Mouse (Mus musculus) C2C12 (cell line): ENCODE results near the gene Cplx3. TPM values are rescaled to one million over a fixed set of nuclear protein-coding genes. Genes with fewer than 3 reads are reported as not detected.

Experiments
- H3K27me3 ChIP-seq: one replicate; pipeline ENCODE4 v1.6.1; 2011; ENCODE audit not compliant: control insufficient read depth, insufficient read depth, insufficient read length
- H3K36me3 ChIP-seq: one replicate; pipeline ENCODE4 v1.6.1; 2011; ENCODE audit not compliant: control insufficient read depth, insufficient read depth
- H3K4me3 ChIP-seq: one replicate; pipeline ENCODE4 v1.5.1; 2011; ENCODE audit warnings: mild to moderate bottlenecking, control low read depth; ENCODE audit not compliant: poor library complexity, insufficient read depth, severe bottlenecking
- H3K79me2 ChIP-seq: one replicate; pipeline ENCODE4 v1.6.1; 2011; ENCODE audit not compliant: control insufficient read depth, insufficient read depth
- H3K79me3 ChIP-seq: one replicate; pipeline ENCODE4 v1.6.1; 2011; ENCODE audit warnings: low read depth, control low read depth
- H3ac ChIP-seq: one replicate; pipeline ENCODE3; 2011; ENCODE audit warnings: low read depth; ENCODE audit not compliant: control insufficient read depth, insufficient read length
- CEBPB ChIP-seq: IDR thresholded peaks from one replicate; pipeline ENCODE4 v1.6.1; 2011; ENCODE audit warnings: low read depth, mild to moderate bottlenecking, control low read depth, moderate library complexity
- CTCF ChIP-seq: IDR thresholded peaks from one replicate; pipeline ENCODE4 v1.5.1; 2011; ENCODE audit not compliant: control insufficient read depth, insufficient read depth, insufficient read length
- FOSL1 ChIP-seq: IDR thresholded peaks from one replicate; pipeline ENCODE4 v1.8.0; 2011; ENCODE audit warnings: mild to moderate bottlenecking, low read length; ENCODE audit not compliant: poor library complexity, insufficient read depth, severe bottlenecking
- MAX ChIP-seq: IDR thresholded peaks from one replicate; pipeline ENCODE4 v1.6.1; 2011; ENCODE audit warnings: mild to moderate bottlenecking, control low read depth
- MYOD1 ChIP-seq: IDR thresholded peaks from one replicate; pipeline ENCODE4 v1.6.1; 2011; ENCODE audit warnings: low read depth; ENCODE audit not compliant: control insufficient read depth, insufficient read length
- MYOG ChIP-seq: IDR thresholded peaks from one replicate; pipeline ENCODE4 v1.6.1; 2011; ENCODE audit not compliant: control insufficient read depth, insufficient read length; ENCODE audit errors: extremely low read depth
- USF1 ChIP-seq: IDR thresholded peaks from one replicate; pipeline ENCODE4 v1.6.1; 2011; ENCODE audit warnings: low read depth, mild to moderate bottlenecking, control low read depth, moderate library complexity
- polyA plus RNA-seq: library from polyadenylated mRNA; unstranded; fragments of >200 nt; fragmentation: generic; extraction: Trizol; gene quantifications from one replicate; pipeline ENCODE4 v1.2.1, GENCODE M21; 2012; ENCODE audit warnings: missing spikeins

The Cplx3 gene
- polyA plus RNA-seq, 1 experiment = 0.06 TPM

DNA sequence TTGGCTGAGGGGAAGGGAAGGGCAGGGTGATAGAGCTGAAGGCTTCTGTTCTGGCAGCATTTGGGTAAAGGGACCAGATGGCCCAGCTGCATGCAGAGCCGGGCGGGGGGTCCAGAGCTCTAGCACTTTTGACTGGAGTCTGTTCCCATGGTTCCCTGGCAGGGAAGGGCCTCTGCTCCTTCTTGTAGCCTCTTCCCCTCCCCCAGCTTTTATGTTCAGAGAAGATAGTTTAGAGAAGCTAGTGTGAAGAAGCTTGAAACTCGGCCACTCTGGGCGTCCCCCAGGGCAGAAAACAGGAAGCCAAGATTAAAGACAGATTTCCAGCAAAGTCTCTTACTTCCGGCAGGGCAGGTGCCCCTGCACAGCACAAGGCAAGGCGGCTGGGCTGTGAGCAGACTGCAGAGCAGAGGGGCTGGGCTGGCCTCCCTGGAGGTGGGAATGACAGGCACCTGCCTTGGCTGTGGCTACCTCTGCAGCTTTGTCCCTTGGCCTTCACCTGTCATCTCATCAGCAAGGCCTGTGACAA lies 44.8 kb upstream of the Cplx3 start:
- Histone ChIP-seq H3K4me3 (no peak overlapping the region), H3K79me3 (no peaks in the 10 kb centered on the region), H3K27me3 (no peaks in the 10 kb centered on the region), H3ac (no peak overlapping the region), H3K36me3 (no peaks in the 10 kb centered on the region), H3K79me2 (no peaks in the 10 kb centered on the region)
- TF ChIP-seq FOSL1 (no peak), MAX (no peak), CEBPB (no peak), USF1 (no peak), MYOG (no peak), CTCF (no peak), MYOD1 (no peak)

DNA sequence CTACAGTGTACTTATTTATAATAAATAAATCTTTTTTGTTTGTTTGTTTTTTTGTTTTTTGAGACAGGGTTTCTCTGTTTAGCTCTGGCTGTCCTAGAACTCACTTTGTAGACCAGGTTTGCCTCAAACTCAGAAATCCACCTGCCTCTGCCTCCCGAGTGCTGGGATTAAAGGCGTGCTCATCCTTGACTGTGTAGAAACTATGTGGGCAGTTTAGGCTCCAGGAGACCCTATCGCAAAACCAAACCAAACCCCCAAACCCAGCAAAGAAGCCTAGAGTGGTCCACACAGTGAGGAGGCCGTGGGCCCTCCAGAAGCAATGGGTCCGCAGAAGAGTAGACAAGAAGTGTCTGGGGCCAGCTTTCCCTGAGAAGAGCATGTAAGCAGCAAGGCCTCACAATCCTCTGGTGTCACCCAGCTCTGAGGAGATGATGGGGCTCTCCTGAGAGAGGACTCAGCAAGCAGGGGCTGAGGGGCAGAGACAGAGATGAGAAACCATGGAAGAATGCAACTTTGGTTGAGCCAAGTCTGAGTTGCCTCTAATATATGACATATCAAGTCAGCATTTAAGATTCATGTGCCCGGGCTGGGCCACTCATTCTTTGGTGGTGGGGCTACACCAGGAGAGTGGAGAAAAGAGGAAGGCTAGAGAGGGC lies 44.2 kb upstream of the Cplx3 start:
- Histone ChIP-seq H3K4me3 (no peak overlapping the region), H3K79me3 (no peaks in the 10 kb centered on the region), H3ac (no peak overlapping the region), H3K27me3 (no peaks in the 10 kb centered on the region), H3K79me2 (peaks cover 1% of the 10 kb centered on the region), H3K36me3 (no peaks in the 10 kb centered on the region)
- no peak for TF ChIP-seq MAX
- TF ChIP-seq MYOG = no peak
- TF ChIP-seq CEBPB = no peak
- no peak for TF ChIP-seq CTCF
- no peak for TF ChIP-seq FOSL1
- no peak for TF ChIP-seq MYOD1

DNA sequence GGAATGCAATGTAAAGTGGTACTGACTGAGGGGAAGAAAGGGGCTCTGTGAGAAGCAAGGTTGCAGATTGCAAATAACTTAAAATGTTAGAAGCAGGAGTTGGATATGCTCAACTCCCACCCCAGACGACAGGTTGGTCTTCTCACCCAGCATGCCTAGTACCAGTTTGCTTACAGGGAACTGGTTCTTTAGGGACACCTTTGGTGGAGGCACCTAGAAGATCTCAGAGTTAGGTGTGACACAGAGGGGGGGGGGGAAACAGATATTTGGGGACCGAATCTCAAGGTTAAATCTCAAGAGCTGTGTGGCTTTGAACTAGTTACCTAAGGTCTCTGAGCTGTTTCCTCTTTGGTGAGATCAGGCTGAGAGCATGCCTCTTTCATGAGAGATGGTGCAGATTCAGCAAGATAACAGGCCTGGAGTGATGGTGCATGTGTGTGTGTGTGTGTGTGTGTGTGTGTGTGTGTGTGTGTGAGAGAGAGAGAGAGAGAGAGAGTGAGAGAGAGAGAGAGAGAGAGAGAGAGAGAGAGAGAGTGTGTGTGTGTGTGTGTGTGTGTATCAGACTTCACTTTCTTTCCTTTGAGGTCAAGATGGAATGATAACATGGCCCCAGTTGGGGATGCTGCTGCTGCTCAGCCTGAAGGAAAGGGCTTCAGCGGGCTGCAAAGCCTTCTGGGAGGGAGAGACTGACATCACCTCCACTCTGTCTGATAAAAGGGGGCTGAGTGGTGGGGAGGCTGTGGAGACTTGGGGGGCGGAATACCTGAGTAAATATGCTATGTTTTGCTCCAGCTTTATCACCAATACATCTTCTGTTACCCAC lies 41.4 kb upstream of the Cplx3 start:
- Histone ChIP-seq H3ac (no peak overlapping the region), H3K79me2 (peaks cover 29% of the 10 kb centered on the region)
- TF ChIP-seq CTCF (no peak), MYOD1 (no peak), MYOG (no peak), USF1 (no peak), FOSL1 (no peak), CEBPB (no peak)

DNA sequence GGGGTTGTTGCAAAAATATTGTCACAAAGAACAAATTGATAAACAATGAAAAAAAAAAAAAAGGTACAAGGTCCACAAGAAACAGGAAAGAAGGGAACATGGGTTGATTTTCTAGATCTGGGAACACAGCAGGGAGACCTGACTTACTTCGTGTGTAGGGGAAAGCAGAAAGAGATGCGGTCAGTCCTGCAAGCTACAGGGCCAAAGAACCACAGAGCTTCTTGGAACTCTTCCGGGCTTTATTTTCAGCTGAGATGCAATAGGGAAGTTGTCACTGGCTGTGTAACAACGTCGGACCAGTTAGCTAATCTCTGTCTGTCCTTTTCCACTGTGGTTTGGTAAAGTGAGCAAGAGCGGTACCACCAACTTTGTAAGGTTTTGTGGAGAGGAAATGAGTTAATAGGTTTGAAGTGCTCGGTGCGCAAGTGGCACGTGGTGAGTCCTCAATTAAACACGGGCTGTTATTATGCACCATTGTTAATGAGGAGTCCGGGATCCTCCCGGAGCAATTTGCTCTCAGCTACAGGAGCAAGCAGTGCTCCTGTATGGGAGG lies 40.5 kb upstream of the Cplx3 start:
- H3K4me3 ChIP-seq = no peak overlapping the region
- peaks cover 37% of the 10 kb centered on the region for H3K79me2 ChIP-seq
- peaks cover 33% of the 10 kb centered on the region for H3K79me3 ChIP-seq
- no peak overlapping the region for H3ac ChIP-seq
- H3K27me3 ChIP-seq = no peaks in the 10 kb centered on the region
- TF ChIP-seq CEBPB (no peak), USF1 (no peak), MYOG (no peak), FOSL1 (no peak), MAX (no peak), CTCF (no peak), MYOD1 (no peak)
- peaks cover 5% of the 10 kb centered on the region for H3K36me3 ChIP-seq

More for the DNA sequence above, 41.4 kb upstream of the Cplx3 start:
- H3K79me3 ChIP-seq = peaks cover 25% of the 10 kb centered on the region
- H3K27me3 ChIP-seq = no peaks in the 10 kb centered on the region
- H3K4me3 ChIP-seq = no peak overlapping the region
- H3K36me3 ChIP-seq = no peaks in the 10 kb centered on the region

DNA sequence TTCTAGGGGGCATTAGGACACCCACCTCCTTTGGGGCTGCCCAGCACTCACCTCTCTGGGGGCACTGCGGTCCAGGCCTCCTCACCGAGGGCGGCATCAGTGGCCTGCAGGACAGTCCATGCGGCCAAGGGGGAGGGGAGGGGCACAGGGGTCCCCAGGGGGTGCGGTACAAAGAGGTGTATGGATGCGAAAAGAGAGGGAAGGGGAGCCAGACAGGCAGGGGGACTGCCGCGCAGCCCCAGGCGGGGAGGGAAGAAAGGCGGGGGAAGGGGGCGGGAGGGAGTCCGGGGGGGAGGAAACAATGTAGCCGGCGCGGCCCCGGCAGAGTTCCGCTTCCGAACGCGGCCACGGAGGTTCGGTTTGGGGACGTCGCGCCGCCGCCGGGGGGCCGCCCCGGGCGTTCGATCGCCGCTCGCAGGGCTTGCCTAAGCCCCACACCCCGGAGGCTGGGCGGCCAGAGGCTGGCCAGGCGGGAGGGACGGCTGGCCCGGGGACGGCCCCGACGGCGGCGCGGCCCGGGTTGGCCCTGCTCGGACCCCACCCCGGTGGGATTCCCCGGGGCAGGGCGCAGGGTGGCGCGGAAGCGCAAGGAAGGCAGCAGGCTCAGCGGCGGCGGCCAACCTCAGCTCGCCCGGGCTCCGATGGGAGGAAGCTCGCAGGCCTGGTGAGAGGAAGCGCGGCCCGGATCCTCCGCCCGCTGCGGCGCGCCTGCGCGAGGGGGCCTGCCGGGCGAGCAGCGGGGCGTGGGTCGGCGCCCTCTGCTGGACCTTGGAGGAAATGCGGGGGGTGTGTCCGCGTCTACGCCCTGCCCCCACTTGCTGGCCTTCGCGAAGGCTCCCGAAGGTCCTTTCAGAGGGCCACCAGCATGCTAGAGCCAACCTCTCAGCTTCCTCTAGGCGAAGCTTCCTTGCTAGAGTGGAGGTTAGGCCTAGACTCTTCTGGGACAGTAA lies 39.1 kb upstream of the Cplx3 start:
- Histone ChIP-seq H3K79me2 (peaks cover 52% of the 10 kb centered on the region), H3ac (peak overlapping the region; percentile 98), H3K79me3 (peaks cover 43% of the 10 kb centered on the region), H3K36me3 (peaks cover 7% of the 10 kb centered on the region), H3K27me3 (no peaks in the 10 kb centered on the region), H3K4me3 (peak overlapping the region; percentile 79)
- TF ChIP-seq MYOD1 = no peak
- peak; percentile 99 for TF ChIP-seq CTCF
- TF ChIP-seq MAX = peak; percentile 71
